Mouse (Mus musculus): ENCODE results near the gene Ormdl3. TPM values are rescaled to one million over a fixed set of nuclear protein-coding genes. Genes with fewer than 3 reads are reported as not detected.

The Ormdl3 gene
- polyA plus RNA-seq, 1 experiment, result 55.0 TPM

- no peak overlapping the region for H3K27ac ChIP-seq (ENCODE audit: insufficient read depth, low read length)
- H3K4me1 ChIP-seq (ENCODE audit: control insufficient read depth, insufficient read depth, low read length), result peaks cover 5% of the 10 kb centered on the region; the same call in 1 of the 2 replicates
- TF ChIP-seq CTCF (IDR thresholded peaks at IDR 0.05; ENCODE audit: extremely low read depth, insufficient read depth, low read length) (no peak), POLR2A (IDR thresholded peaks at IDR 0.05; ENCODE audit: extremely low read depth, insufficient read depth, low read length) (no peak)
- no peak overlapping the region for H3K4me3 ChIP-seq (ENCODE audit: insufficient read depth, low read length)
These were observed 4.0 kb downstream of the Ormdl3 start for GRCm38 (mm10) chr11:98583265-98583552.

GRCm38 (mm10) chr11:98582551-98583264 lies 4.5 kb downstream of the Ormdl3 start:
- Histone ChIP-seq H3K4me3 (ENCODE audit: insufficient read depth, low read length) (no peak overlapping the region), H3K27ac (ENCODE audit: insufficient read depth, low read length) (no peak overlapping the region), H3K4me1 (ENCODE audit: control insufficient read depth, insufficient read depth, low read length) (peaks cover 5% of the 10 kb centered on the region; the same call in 1 of the 2 replicates)
- TF ChIP-seq POLR2A (IDR thresholded peaks at IDR 0.05; ENCODE audit: extremely low read depth, insufficient read depth, low read length) (no peak), CTCF (IDR thresholded peaks at IDR 0.05; ENCODE audit: extremely low read depth, insufficient read depth, low read length) (no peak)

GRCm38 (mm10) chr11:98582030-98582388 lies 5.2 kb downstream of the Ormdl3 start:
- no peak overlapping the region for H3K27ac ChIP-seq (ENCODE audit: insufficient read depth, low read length)
- no peak overlapping the region for H3K4me3 ChIP-seq (ENCODE audit: insufficient read depth, low read length)
- TF ChIP-seq CTCF (IDR thresholded peaks at IDR 0.05; ENCODE audit: extremely low read depth, insufficient read depth, low read length) (no peak), POLR2A (IDR thresholded peaks at IDR 0.05; ENCODE audit: extremely low read depth, insufficient read depth, low read length) (no peak)
- H3K4me1 ChIP-seq (ENCODE audit: control insufficient read depth, insufficient read depth, low read length), result peaks cover 5% of the 10 kb centered on the region; the same call in 1 of the 2 replicates

- Histone ChIP-seq H3K4me3 (ENCODE audit: insufficient read depth, low read length) (no peak overlapping the region), H3K27ac (ENCODE audit: insufficient read depth, low read length) (no peak overlapping the region), H3K4me1 (ENCODE audit: control insufficient read depth, insufficient read depth, low read length) (peaks cover 5% of the 10 kb centered on the region; the same call in 1 of the 2 replicates)
- TF ChIP-seq CTCF (IDR thresholded peaks at IDR 0.05; ENCODE audit: extremely low read depth, insufficient read depth, low read length) (no peak), POLR2A (IDR thresholded peaks at IDR 0.05; ENCODE audit: extremely low read depth, insufficient read depth, low read length) (no peak)
These were observed 5.7 kb downstream of the Ormdl3 start for GRCm38 (mm10) chr11:98581286-98582029.

- no peak overlapping the region for H3K27ac ChIP-seq (ENCODE audit: insufficient read depth, low read length)
- H3K4me1 ChIP-seq (ENCODE audit: control insufficient read depth, insufficient read depth, low read length), result peaks cover 2% of the 10 kb centered on the region; the same call in 1 of the 2 replicates
- no peak overlapping the region for H3K4me3 ChIP-seq (ENCODE audit: insufficient read depth, low read length)
- no peak for TF ChIP-seq CTCF (IDR thresholded peaks at IDR 0.05; ENCODE audit: extremely low read depth, insufficient read depth, low read length)
- no peak for TF ChIP-seq POLR2A (IDR thresholded peaks at IDR 0.05; ENCODE audit: extremely low read depth, insufficient read depth, low read length)
These were observed 6.7 kb downstream of the Ormdl3 start for GRCm38 (mm10) chr11:98580301-98581121.

GRCm38 (mm10) chr11:98577776-98578175 lies 9.4 kb downstream of the Ormdl3 start:
- no peak overlapping the region for H3K27ac ChIP-seq (ENCODE audit: insufficient read depth, low read length)
- H3K4me3 ChIP-seq (ENCODE audit: insufficient read depth, low read length), result no peak overlapping the region
- no peak for TF ChIP-seq POLR2A (IDR thresholded peaks at IDR 0.05; ENCODE audit: extremely low read depth, insufficient read depth, low read length)
- no peak for TF ChIP-seq CTCF (IDR thresholded peaks at IDR 0.05; ENCODE audit: extremely low read depth, insufficient read depth, low read length)
- no peaks in the 10 kb centered on the region for H3K4me1 ChIP-seq (ENCODE audit: control insufficient read depth, insufficient read depth, low read length)

- Histone ChIP-seq H3K4me1 (ENCODE audit: control insufficient read depth, insufficient read depth, low read length) (no peaks in the 10 kb centered on the region), H3K4me3 (ENCODE audit: insufficient read depth, low read length) (no peak overlapping the region), H3K27ac (ENCODE audit: insufficient read depth, low read length) (no peak overlapping the region)
- TF ChIP-seq POLR2A (IDR thresholded peaks at IDR 0.05; ENCODE audit: extremely low read depth, insufficient read depth, low read length), result no peak
- no peak for TF ChIP-seq CTCF (IDR thresholded peaks at IDR 0.05; ENCODE audit: extremely low read depth, insufficient read depth, low read length)
These were observed 17.7 kb downstream of the Ormdl3 start for GRCm38 (mm10) chr11:98569461-98569860.

GRCm38 (mm10) chr11:98568326-98568725 lies 18.8 kb downstream of the Ormdl3 start:
- no peak for TF ChIP-seq CTCF (IDR thresholded peaks at IDR 0.05; ENCODE audit: extremely low read depth, insufficient read depth, low read length)
- no peak for TF ChIP-seq POLR2A (IDR thresholded peaks at IDR 0.05; ENCODE audit: extremely low read depth, insufficient read depth, low read length)
- H3K4me3 ChIP-seq (ENCODE audit: insufficient read depth, low read length), result no peak overlapping the region
- H3K27ac ChIP-seq (ENCODE audit: insufficient read depth, low read length), result no peak overlapping the region
- H3K4me1 ChIP-seq (ENCODE audit: control insufficient read depth, insufficient read depth, low read length), result no peaks in the 10 kb centered on the region

- H3K4me1 ChIP-seq (ENCODE audit: control insufficient read depth, insufficient read depth, low read length), result no peaks in the 10 kb centered on the region
- H3K4me3 ChIP-seq (ENCODE audit: insufficient read depth, low read length), result no peak overlapping the region
- TF ChIP-seq CTCF (IDR thresholded peaks at IDR 0.05; ENCODE audit: extremely low read depth, insufficient read depth, low read length) (no peak), POLR2A (IDR thresholded peaks at IDR 0.05; ENCODE audit: extremely low read depth, insufficient read depth, low read length) (no peak)
- no peak overlapping the region for H3K27ac ChIP-seq (ENCODE audit: insufficient read depth, low read length)
These were observed 23.2 kb downstream of the Ormdl3 start for GRCm38 (mm10) chr11:98563921-98564414.
